Mouse (Mus musculus): ENCODE data around the gene Psmb2. TPM values are rescaled to one million over a fixed set of nuclear protein-coding genes. Genes with fewer than 3 reads are reported as not detected.

Psmb2 gene
- polyA plus RNA-seq, 1 experiment from 2014 or later, result 356 TPM

- ATAC-seq (ENCODE audit: low read depth) (no peak), DNase-seq (peak; percentile 12)
- H3K4me1 ChIP-seq (replicated peaks), result no peaks in the 10 kb centered on the region
- H3K36me3 ChIP-seq, result no peaks in the 10 kb centered on the region
- no peak overlapping the region for H3K9ac ChIP-seq
- no peak overlapping the region for H3K4me3 ChIP-seq (replicated peaks)
- no peak overlapping the region for H3K4me2 ChIP-seq
- H3K27ac ChIP-seq, result no peak overlapping the region
- WGBS (ENCODE audit: insufficient replicate concordance), result 7% methylated on average over 9 of the region's 9 CpGs
- H3K27me3 ChIP-seq, result peaks cover 16% of the 10 kb centered on the region; the same call in 1 of the 2 replicates
- no peaks in the 10 kb centered on the region for H3K9me3 ChIP-seq (replicated peaks)
Measured at GRCm38 (mm10) chr4:126655356-126655755, 22.1 kb upstream of the Psmb2 start.

- DNase-seq, result no peak
- Histone ChIP-seq H3K36me3 (no peaks in the 10 kb centered on the region), H3K4me3 (replicated peaks) (no peak overlapping the region), H3K9ac (no peak overlapping the region), H3K27me3 (0 out of 2 replicates have a peak, but pooled peaks cover 10% of the 10 kb centered on the region), H3K9me3 (replicated peaks) (no peaks in the 10 kb centered on the region), H3K4me1 (replicated peaks) (no peaks in the 10 kb centered on the region), H3K27ac (no peak overlapping the region), H3K4me2 (no peak overlapping the region)
- ATAC-seq (ENCODE audit: low read depth), result no peak
- 58% methylated on average over 7 of the region's 7 CpGs for WGBS (ENCODE audit: insufficient replicate concordance)
Measured at GRCm38 (mm10) chr4:126661249-126661648, 16.2 kb upstream of the Psmb2 start.

GRCm38 (mm10) chr4:126667075-126667474 lies 10.4 kb upstream of the Psmb2 start:
- WGBS (ENCODE audit: insufficient replicate concordance), result 66% methylated on average over 2 of the region's 2 CpGs
- Histone ChIP-seq H3K27ac (no peak overlapping the region), H3K27me3 (no peaks in the 10 kb centered on the region), H3K4me3 (replicated peaks) (no peak overlapping the region), H3K4me1 (replicated peaks) (no peaks in the 10 kb centered on the region), H3K4me2 (no peak overlapping the region), H3K9me3 (replicated peaks) (0 out of 2 replicates have a peak, but pooled peaks cover 4% of the 10 kb centered on the region), H3K36me3 (no peaks in the 10 kb centered on the region), H3K9ac (no peak overlapping the region)
- no peak for DNase-seq
- ATAC-seq (ENCODE audit: low read depth), result no peak

GRCm38 (mm10) chr4:126682298-126682697 lies 4.9 kb downstream of the Psmb2 start:
- 22% methylated on average over 5 of the region's 5 CpGs for WGBS (ENCODE audit: insufficient replicate concordance)

GRCm38 (mm10) chr4:126683084-126683483 lies 5.7 kb downstream of the Psmb2 start:
- peaks cover 49% of the 10 kb centered on the region for H3K4me1 ChIP-seq (replicated peaks)
- WGBS (ENCODE audit: insufficient replicate concordance), result 68% methylated on average over 3 of the region's 3 CpGs
- no peak for DNase-seq
- peak overlapping the region; percentile 75 for H3K27ac ChIP-seq
- no peaks in the 10 kb centered on the region for H3K9me3 ChIP-seq (replicated peaks)
- no peak for ATAC-seq (ENCODE audit: low read depth)
- H3K4me3 ChIP-seq (replicated peaks), result peak overlapping the region; percentile 13
- H3K9ac ChIP-seq, result peak overlapping the region; percentile 33
- peak overlapping the region; percentile 51 for H3K4me2 ChIP-seq
- H3K36me3 ChIP-seq, result peaks cover 42% of the 10 kb centered on the region
- no peaks in the 10 kb centered on the region for H3K27me3 ChIP-seq

More at GRCm38 (mm10) chr4:126682298-126682697, 4.9 kb downstream of the Psmb2 start:
- Histone ChIP-seq H3K27ac (peak overlapping the region; percentile 40), H3K4me2 (peak overlapping the region; percentile 42), H3K4me1 (replicated peaks) (peaks cover 52% of the 10 kb centered on the region), H3K4me3 (replicated peaks) (0 out of 2 replicates have a peak overlapping the region, but pooled peaks have one; percentile 23), H3K27me3 (no peaks in the 10 kb centered on the region), H3K9me3 (replicated peaks) (no peaks in the 10 kb centered on the region), H3K9ac (no peak overlapping the region), H3K36me3 (peaks cover 34% of the 10 kb centered on the region)
- DNase-seq (peak; percentile 26), ATAC-seq (ENCODE audit: low read depth) (peak; percentile 61)

- Histone ChIP-seq H3K27me3 (no peaks in the 10 kb centered on the region), H3K9me3 (replicated peaks) (no peaks in the 10 kb centered on the region), H3K4me1 (replicated peaks) (no peaks in the 10 kb centered on the region), H3K4me2 (no peak overlapping the region), H3K9ac (no peak overlapping the region), H3K27ac (no peak overlapping the region), H3K4me3 (replicated peaks) (no peak overlapping the region), H3K36me3 (peaks cover 71% of the 10 kb centered on the region)
- DNase-seq, result no peak
- no peak for ATAC-seq (ENCODE audit: low read depth)
- 75% methylated on average over 2 of the region's 2 CpGs for WGBS (ENCODE audit: insufficient replicate concordance)
Measured at GRCm38 (mm10) chr4:126689457-126689856, 12.0 kb downstream of the Psmb2 start.

GRCm38 (mm10) chr4:126693021-126693420 lies 15.6 kb downstream of the Psmb2 start:
- Histone ChIP-seq H3K4me1 (replicated peaks) (no peaks in the 10 kb centered on the region), H3K4me2 (no peak overlapping the region), H3K9ac (no peak overlapping the region), H3K4me3 (replicated peaks) (no peak overlapping the region), H3K36me3 (peaks cover 47% of the 10 kb centered on the region), H3K27ac (no peak overlapping the region), H3K9me3 (replicated peaks) (no peaks in the 10 kb centered on the region), H3K27me3 (no peaks in the 10 kb centered on the region)
- WGBS (ENCODE audit: insufficient replicate concordance), result 77% methylated on average over 5 of the region's 5 CpGs
- no peak for ATAC-seq (ENCODE audit: low read depth)
- no peak for DNase-seq

GRCm38 (mm10) chr4:126696908-126697307 lies 19.5 kb downstream of the Psmb2 start:
- 86% methylated on average over 4 of the region's 4 CpGs for WGBS (ENCODE audit: insufficient replicate concordance)

GRCm38 (mm10) chr4:126706630-126707438 lies 29.4 kb downstream of the Psmb2 start:
- Histone ChIP-seq H3K9ac (no peak overlapping the region), H3K4me3 (replicated peaks) (no peak overlapping the region), H3K4me2 (no peak overlapping the region), H3K4me1 (replicated peaks) (no peaks in the 10 kb centered on the region), H3K27me3 (no peaks in the 10 kb centered on the region), H3K27ac (no peak overlapping the region), H3K36me3 (peaks cover 79% of the 10 kb centered on the region), H3K9me3 (replicated peaks) (no peaks in the 10 kb centered on the region)
- WGBS (ENCODE audit: insufficient replicate concordance), result 80% methylated on average over 12 of the region's 12 CpGs
- ATAC-seq (ENCODE audit: low read depth), result no peak
- no peak for DNase-seq

More at GRCm38 (mm10) chr4:126696908-126697307, 19.5 kb downstream of the Psmb2 start:
- H3K27me3 ChIP-seq, result no peaks in the 10 kb centered on the region
- H3K4me1 ChIP-seq (replicated peaks), result no peaks in the 10 kb centered on the region
- H3K36me3 ChIP-seq, result peaks cover 51% of the 10 kb centered on the region
- H3K4me2 ChIP-seq, result no peak overlapping the region
- H3K4me3 ChIP-seq (replicated peaks), result no peak overlapping the region
- H3K9ac ChIP-seq, result no peak overlapping the region
- DNase-seq (no peak), ATAC-seq (ENCODE audit: low read depth) (no peak)
- H3K9me3 ChIP-seq (replicated peaks), result no peaks in the 10 kb centered on the region
- no peak overlapping the region for H3K27ac ChIP-seq

GRCm38 (mm10) chr4:126707439-126707826 lies 30.0 kb downstream of the Psmb2 start:
- 74% methylated on average over 5 of the region's 5 CpGs for WGBS (ENCODE audit: insufficient replicate concordance)
- Histone ChIP-seq H3K27me3 (no peaks in the 10 kb centered on the region), H3K4me1 (replicated peaks) (no peaks in the 10 kb centered on the region), H3K36me3 (peaks cover 79% of the 10 kb centered on the region), H3K9ac (no peak overlapping the region), H3K4me2 (no peak overlapping the region), H3K4me3 (replicated peaks) (no peak overlapping the region), H3K27ac (no peak overlapping the region), H3K9me3 (replicated peaks) (no peaks in the 10 kb centered on the region)
- no peak for ATAC-seq (ENCODE audit: low read depth)
- no peak for DNase-seq

- Histone ChIP-seq H3K4me3 (replicated peaks) (no peak overlapping the region), H3K27me3 (peaks cover 87% of the 10 kb centered on the region), H3K9me3 (replicated peaks) (no peaks in the 10 kb centered on the region), H3K4me2 (no peak overlapping the region), H3K27ac (no peak overlapping the region), H3K9ac (no peak overlapping the region), H3K4me1 (replicated peaks) (peaks cover 14% of the 10 kb centered on the region), H3K36me3 (no peaks in the 10 kb centered on the region)
- ATAC-seq (ENCODE audit: low read depth), result no peak
- no peak for DNase-seq
- 7% methylated on average over 18 of the region's 18 CpGs for WGBS (ENCODE audit: insufficient replicate concordance)
Measured at GRCm38 (mm10) chr4:126732111-126732510, 54.7 kb downstream of the Psmb2 start.
